Mouse (Mus musculus) adipocyte (in vitro differentiated cells): ENCODE measurements around the gene Vars2.

Experiments
- DNase-seq: peaks from one replicate; pipeline ENCODE4 v3.0.0-alpha.2; 2016; ENCODE audit warnings: low spot score

The Vars2 gene

GRCm38 (mm10) chr17:35633992-35634391, 33.4 kb downstream of the Vars2 start:
- peak; percentile 20 for DNase-seq

GRCm38 (mm10) chr17:35626537-35626936, 40.9 kb downstream of the Vars2 start, which contains the start of gene Gm9573:
TSS of gene Gm9573 (minus strand) at chr17:35626637.
- no peak for DNase-seq

GRCm38 (mm10) chr17:35617127-35617526, 50.3 kb downstream of the Vars2 start:
- DNase-seq: no peak
